Comparison of ENCODE assay signal across 8 mouse cellular contexts in the genomic region with DNA sequence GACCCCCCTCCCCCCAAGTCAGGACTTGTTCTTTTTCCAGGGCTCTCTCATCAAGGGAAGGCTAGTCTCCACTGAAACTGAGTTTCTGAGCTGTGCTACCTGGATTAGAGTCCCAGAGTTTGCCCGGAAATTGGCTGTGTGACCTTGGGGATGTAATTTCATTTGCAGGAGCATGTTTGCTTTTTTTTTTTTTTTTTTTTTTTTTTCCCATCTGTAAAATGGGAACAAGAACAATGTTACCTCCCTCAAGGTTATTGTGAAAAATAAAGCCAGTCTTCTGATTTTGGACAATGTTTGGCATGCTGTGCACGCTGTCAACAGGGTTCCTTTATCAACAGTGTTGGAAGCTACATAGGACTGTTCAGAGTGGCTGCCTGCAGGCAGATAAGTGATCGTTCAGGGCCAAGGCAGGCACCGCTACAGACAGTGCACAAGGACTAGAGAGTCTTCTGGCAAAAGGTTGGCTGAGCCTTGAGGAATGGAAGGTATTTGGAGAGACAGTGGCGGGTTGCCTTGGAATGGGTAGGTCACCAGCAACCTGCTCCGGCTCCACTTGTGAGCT. TPM values are rescaled to one million over a fixed set of nuclear protein-coding genes. Genes with fewer than 3 reads are reported as not detected.
DNase-seq lines count a peak whose midpoint lies in the region; ATAC-seq and TF ChIP-seq lines count a peak whose summit lies in the region.

No protein-coding gene starts in this region.

- TF ChIP-seq CTCF in MEL (IDR thresholded peaks at IDR 0.05 in 2 of 3, conservative IDR thresholded peaks at IDR 0.05 in 1 of 3; ENCODE audit: control insufficient read depth in 1 of 3, insufficient read depth in 1 of 3, low read depth in 2 of 3, low read length in 3 of 3, poor library complexity in 1 of 3, severe bottlenecking in 1 of 3): no peak

- DNase-seq in heart, adult 18-20 months: no peak
- DNase-seq in MEL (ENCODE audit: low read depth, low spot score): peak; percentile 90
- no peak for DNase-seq in hindbrain, embryonic 10.5 days (ENCODE audit: low spot score)
- no peak for DNase-seq in yolk sac, embryonic 10.5 days (ENCODE audit: low spot score)
- DNase-seq in right cerebral cortex, adult 2 months (ENCODE audit: low spot score in 2 of 2): no peak
- no peak for DNase-seq in urinary bladder, postnatal 36 days (ENCODE audit: low spot score in 2 of 2)

- H3K36me3 ChIP-seq in heart, embryonic 13.5 days: peaks cover 40% of the 10 kb centered on the region
- H3K36me3 ChIP-seq in MEL (ENCODE audit: control insufficient read depth in 1 of 2, insufficient read depth in 2 of 2, low read length in 2 of 2): peaks cover 0 to 21% of the 10 kb centered on the region in 2 experiments; a peak in 2 of 4 replicates
- peaks cover 59% of the 10 kb centered on the region for H3K36me3 ChIP-seq in hindbrain, embryonic 10.5 days

- no peak for TF ChIP-seq RAD21 in MEL (IDR thresholded peaks at IDR 0.05; ENCODE audit: low read depth, low read length)

- no peaks in the 10 kb centered on the region for H3K9me3 ChIP-seq in heart, embryonic 13.5 days
- H3K9me3 ChIP-seq in MEL (replicated peaks; ENCODE audit: insufficient read depth, low read length): no peaks in the 10 kb centered on the region
- H3K9me3 ChIP-seq in hindbrain, embryonic 10.5 days: no peaks in the 10 kb centered on the region

- H3K27ac ChIP-seq in heart, embryonic 13.5 days (replicated peaks): peak overlapping the region; percentile 88
- H3K27ac ChIP-seq in MEL (ENCODE audit: control insufficient read depth, low read depth, low read length): peak overlapping the region; percentile 56
- H3K27ac ChIP-seq in hindbrain, embryonic 10.5 days: peak overlapping the region; percentile 97

- H3K4me1 ChIP-seq in heart, embryonic 13.5 days: peaks cover 51% of the 10 kb centered on the region
- H3K4me1 ChIP-seq in MEL (ENCODE audit: control insufficient read depth in 1 of 2, insufficient read depth in 2 of 2, low read length in 2 of 2): peaks cover 13 to 25% of the 10 kb centered on the region in 2 experiments
- peaks cover 59% of the 10 kb centered on the region for H3K4me1 ChIP-seq in hindbrain, embryonic 10.5 days (replicated peaks)

- peak; percentile 67 to 76 for TF ChIP-seq EP300 in MEL (IDR thresholded peaks at IDR 0.05; ENCODE audit: low read depth in 1 of 2, low read length in 2 of 2)

- 42% methylated on average over 6 of the region's 6 CpGs for WGBS in heart, embryonic 13.5 days
- WGBS in hindbrain, embryonic 10.5 days: 85% methylated on average over 6 of the region's 6 CpGs

- peak overlapping the region; percentile 96 for H3K9ac ChIP-seq in heart, embryonic 13.5 days
- H3K9ac ChIP-seq in MEL (ENCODE audit: control insufficient read depth, low read depth, low read length, poor library complexity, severe bottlenecking): peak overlapping the region; percentile 82

- no peaks in the 10 kb centered on the region for H3K27me3 ChIP-seq in heart, embryonic 13.5 days (replicated peaks)
- no peaks in the 10 kb centered on the region for H3K27me3 ChIP-seq in MEL (ENCODE audit: control insufficient read depth in 1 of 2, insufficient read depth in 2 of 2, low read length in 2 of 2)
- H3K27me3 ChIP-seq in hindbrain, embryonic 10.5 days (ENCODE audit: insufficient read depth, poor library complexity, severe bottlenecking): no peaks in the 10 kb centered on the region

- TF ChIP-seq POLR2A in MEL (IDR thresholded peaks at IDR 0.05; ENCODE audit: control insufficient read depth in 1 of 2, insufficient read depth in 1 of 2, low read depth in 1 of 2, low read length in 2 of 2, poor library complexity in 1 of 2): 0 out of 4 replicates have a peak, but pooled peaks of 1 of the 2 experiments have one; percentile 22

- no peak for ATAC-seq in heart, embryonic 13.5 days (ENCODE audit: extremely low read depth, insufficient number of reproducible peaks, low FRiP score, low TSS enrichment)
- ATAC-seq in megakaryocyte-erythroid progenitor cell, adult 5-6 weeks (replicated peaks; ENCODE audit: low FRiP score, low TSS enrichment, poor library complexity, severe bottlenecking): peak; percentile 66

- H3K79me2 ChIP-seq in MEL (ENCODE audit: control insufficient read depth, insufficient read depth, low read length, poor library complexity): peaks cover 9% of the 10 kb centered on the region

- peak overlapping the region; percentile 94 for H3K4me3 ChIP-seq in heart, embryonic 13.5 days
- H3K4me3 ChIP-seq in MEL (ENCODE audit: control insufficient read depth in 1 of 2, insufficient read depth in 1 of 2, low read depth in 2 of 2, low read length in 2 of 2): peak overlapping the region; percentile 55 to 96
- H3K4me3 ChIP-seq in hindbrain, embryonic 10.5 days: peak overlapping the region; percentile 92

- H3K4me2 ChIP-seq in heart, embryonic 13.5 days: peak overlapping the region; percentile 94

TF ChIP-seq in MEL, 35 proteins besides CTCF, POLR2A, EP300 and RAD21 (continues in another document):
- peak; percentile 92 for TF ChIP-seq SIN3A (IDR thresholded peaks at IDR 0.05; ENCODE audit: low read length)
- no peak; the same call in 1 of the 2 replicates for TF ChIP-seq ZMIZ1 (IDR thresholded peaks at IDR 0.05; ENCODE audit: low read depth, low read length)
- no peak for TF ChIP-seq ZKSCAN1 (IDR thresholded peaks at IDR 0.05; ENCODE audit: low read depth, low read length)
- TF ChIP-seq POLR2AphosphoS2 (IDR thresholded peaks at IDR 0.05; ENCODE audit: low read length): no peak
- TF ChIP-seq KAT2A (conservative IDR thresholded peaks at IDR 0.05; ENCODE audit: low read depth, low read length): no peak
- TF ChIP-seq ZC3H11A (IDR thresholded peaks at IDR 0.05; ENCODE audit: low read depth, low read length): no peak
- TF ChIP-seq E2F4 (IDR thresholded peaks at IDR 0.05; ENCODE audit: borderline replicate concordance, low read depth, low read length): no peak
- TF ChIP-seq MAX (IDR thresholded peaks at IDR 0.05; ENCODE audit: low read length): peak; percentile 77
- TF ChIP-seq CHD2 (IDR thresholded peaks at IDR 0.05; ENCODE audit: low read length): no peak
- peak; percentile 90; the same call in 1 of the 2 replicates for TF ChIP-seq CHD1 (IDR thresholded peaks at IDR 0.05; ENCODE audit: low read depth, low read length)
- TF ChIP-seq ZNF384 (IDR thresholded peaks at IDR 0.05; ENCODE audit: low read depth, low read length): peak; percentile 89

RNA-seq across cellular contexts. Expression of gene Unc119, which starts 1.1 kb away (rescaled TPM):
- 42.8 and 44.6 TPM in 2 replicates for polyA plus RNA-seq in heart, embryonic 13.5 days (2015; fragmentation: Nextera tagmentation; extraction: Ambion mirVana)
- total RNA-seq in heart, adult 18-20 months (2021): 1 to 10 TPM; 5.2 to 5.8 TPM
- total RNA-seq in MEL (2012; rRNA removed): 61.7 and 63.0 TPM in 2 replicates
- 100 to 1,000 TPM in 1 of 2 experiments, not detected in 1; 140 TPM for polyA plus RNA-seq in MEL (2012; ENCODE audit: insufficient read depth in 1 of 2, insufficient read length in 2 of 2, low read depth in 1 of 2, low replicate concordance in 2 of 2, missing spikeins in 1 of 2)
- 59.1 and 76.7 TPM in 2 replicates for polyA plus RNA-seq in hindbrain, embryonic 10.5 days (2016; fragmentation: Nextera tagmentation; extraction: Ambion mirVana)
- total RNA-seq in megakaryocyte-erythroid progenitor cell, adult 5-6 weeks (2014; fragmentation: Nextera tagmentation): 51.2 and 51.5 TPM in 2 replicates
- 20.0 and 27.2 TPM in 2 replicates for total RNA-seq in megakaryocyte-erythroid progenitor cell, adult 5-6 weeks (2017)

RNA-seq across cellular contexts. Expression of gene Pigs, which starts 16.2 kb away (rescaled TPM):
- 65.9 and 66.6 TPM in 2 replicates for polyA plus RNA-seq in heart, embryonic 13.5 days (2015; fragmentation: Nextera tagmentation; extraction: Ambion mirVana)
- 10 to 100 TPM; 24.6 to 26.7 TPM for total RNA-seq in heart, adult 18-20 months (2021)
- total RNA-seq in MEL (2012; rRNA removed): 27.6 and 28.5 TPM in 2 replicates
- polyA plus RNA-seq in MEL (2012; ENCODE audit: insufficient read depth in 1 of 2, insufficient read length in 2 of 2, low read depth in 1 of 2, low replicate concordance in 2 of 2, missing spikeins in 1 of 2): 10 to 100 TPM; 51.2 to 97.1 TPM
- polyA plus RNA-seq in hindbrain, embryonic 10.5 days (2016; fragmentation: Nextera tagmentation; extraction: Ambion mirVana): 74.6 and 82.9 TPM in 2 replicates
- total RNA-seq in megakaryocyte-erythroid progenitor cell, adult 5-6 weeks (2014; fragmentation: Nextera tagmentation): 40.5 and 44.5 TPM in 2 replicates
- 10.0 and 10.4 TPM in 2 replicates for total RNA-seq in megakaryocyte-erythroid progenitor cell, adult 5-6 weeks (2017)

RNA-seq across cellular contexts. Expression of gene Aldoc, which starts 21.6 kb away (rescaled TPM):
- 22.1 and 22.5 TPM in 2 replicates for polyA plus RNA-seq in heart, embryonic 13.5 days (2015; fragmentation: Nextera tagmentation; extraction: Ambion mirVana)
- 1 to 10 TPM in 1 of 2 experiments, under 1 TPM in 1; 0.97 to 1.2 TPM for total RNA-seq in heart, adult 18-20 months (2021)
- total RNA-seq in MEL (2012; rRNA removed): 3.0 and 4.0 TPM in 2 replicates
- polyA plus RNA-seq in MEL (2012; ENCODE audit: insufficient read depth in 1 of 2, insufficient read length in 2 of 2, low read depth in 1 of 2, low replicate concordance in 2 of 2, missing spikeins in 1 of 2): 1 to 10 TPM in 1 of 2 experiments, not detected in 1; 8.1 TPM
- polyA plus RNA-seq in hindbrain, embryonic 10.5 days (2016; fragmentation: Nextera tagmentation; extraction: Ambion mirVana): 2.5 and 3.1 TPM in 2 replicates
- 0.39 and 2.4 TPM in 2 replicates for total RNA-seq in megakaryocyte-erythroid progenitor cell, adult 5-6 weeks (2014; fragmentation: Nextera tagmentation)
- 0.84 TPM in 1 of 2 replicates, not detected in the other for total RNA-seq in megakaryocyte-erythroid progenitor cell, adult 5-6 weeks (2017)

RNA-seq across cellular contexts. Expression of gene Foxn1, which starts 41.9 kb away (rescaled TPM):
- polyA plus RNA-seq in heart, embryonic 13.5 days (2015; fragmentation: Nextera tagmentation; extraction: Ambion mirVana): 0.04 and 0.44 TPM in 2 replicates
- total RNA-seq in heart, adult 18-20 months (2021): not detected
- total RNA-seq in MEL (2012; rRNA removed): not detected in 2 replicates
- polyA plus RNA-seq in MEL (2012; ENCODE audit: insufficient read depth in 1 of 2, insufficient read length in 2 of 2, low read depth in 1 of 2, low replicate concordance in 2 of 2, missing spikeins in 1 of 2): not detected
- polyA plus RNA-seq in hindbrain, embryonic 10.5 days (2016; fragmentation: Nextera tagmentation; extraction: Ambion mirVana): not detected in 2 replicates
- total RNA-seq in megakaryocyte-erythroid progenitor cell, adult 5-6 weeks (2014; fragmentation: Nextera tagmentation): not detected in 2 replicates
- not detected in 2 replicates for total RNA-seq in megakaryocyte-erythroid progenitor cell, adult 5-6 weeks (2017)

RNA-seq across cellular contexts. Expression of gene Spag5, which starts 43.1 kb away (rescaled TPM):
- polyA plus RNA-seq in heart, embryonic 13.5 days (2015; fragmentation: Nextera tagmentation; extraction: Ambion mirVana): 24.5 and 25.5 TPM in 2 replicates
- total RNA-seq in heart, adult 18-20 months (2021): under 1 TPM; 0.28 to 0.35 TPM
- total RNA-seq in MEL (2012; rRNA removed): 40.1 and 50.9 TPM in 2 replicates
- 100 to 1,000 TPM in 1 of 2 experiments, 10 to 100 TPM in 1; 77.5 to 274 TPM for polyA plus RNA-seq in MEL (2012; ENCODE audit: insufficient read depth in 1 of 2, insufficient read length in 2 of 2, low read depth in 1 of 2, low replicate concordance in 2 of 2, missing spikeins in 1 of 2)
- 53.2 and 62.7 TPM in 2 replicates for polyA plus RNA-seq in hindbrain, embryonic 10.5 days (2016; fragmentation: Nextera tagmentation; extraction: Ambion mirVana)
- total RNA-seq in megakaryocyte-erythroid progenitor cell, adult 5-6 weeks (2014; fragmentation: Nextera tagmentation): 47.4 and 52.6 TPM in 2 replicates
- total RNA-seq in megakaryocyte-erythroid progenitor cell, adult 5-6 weeks (2017): 42.0 and 62.4 TPM in 2 replicates
